Mouse (Mus musculus): ENCODE results near the gene Pdzd2.

GRCm38 (mm10) chr15:12553211-12553610 lies 186.5 kb downstream of the Pdzd2 start:
- TF ChIP-seq POLR2A (IDR thresholded peaks at IDR 0.05; ENCODE audit: low read depth, low read length) (no peak), CTCF (IDR thresholded peaks at IDR 0.05; ENCODE audit: extremely low read depth, insufficient read depth, insufficient read length, insufficient replicate concordance) (no peak)

All from spleen, adult 2 months (tissue).